Mouse (Mus musculus) embryonic facial prominence, embryonic 15.5 days (tissue): ENCODE measurements around the gene Hdac5. TPM values are rescaled to one million over a fixed set of nuclear protein-coding genes. Genes with fewer than 3 reads are reported as not detected.

ENCODE experiments used
- ATAC-seq: fragments of 200-750 bp; cut with Nextera tagmentation; 2 replicates; pipeline ENCODE4 v1.8.0; 2017; ENCODE audit warnings: low read depth, moderate TSS enrichment; ENCODE audit not compliant: insufficient number of reproducible peaks, low FRiP score, low TSS enrichment
- H3K27ac ChIP-seq: fragments of 300-500 bp; sonication (generic); replicated peaks from 2 replicates; pipeline ENCODE4 v1.5.1; 2015; ENCODE audit warnings: mild to moderate bottlenecking, inconsistent platforms
- H3K27me3 ChIP-seq: fragments of 300-500 bp; sonication (generic); 2 replicates; pipeline ENCODE4 v1.6.1; 2015; ENCODE audit warnings: inconsistent platforms
- H3K36me3 ChIP-seq: fragments of 300-500 bp; sonication (generic); 2 replicates; pipeline ENCODE4 v1.6.1; 2015; ENCODE audit warnings: mild to moderate bottlenecking, inconsistent platforms
- H3K4me1 ChIP-seq: fragments of 300-500 bp; sonication (generic); 2 replicates; pipeline ENCODE4 v1.6.1; 2015; ENCODE audit warnings: inconsistent platforms
- H3K4me2 ChIP-seq: fragments of 300-500 bp; sonication (generic); replicated peaks from 2 replicates; pipeline ENCODE4 v1.6.1; 2015; ENCODE audit warnings: mild to moderate bottlenecking, inconsistent platforms
- H3K4me3 ChIP-seq: fragments of 300-500 bp; sonication (generic); replicated peaks from 2 replicates; pipeline ENCODE4 v1.5.1; 2015; ENCODE audit warnings: mild to moderate bottlenecking, inconsistent platforms
- H3K9ac ChIP-seq: fragments of 300-500 bp; sonication (generic); 2 replicates; pipeline ENCODE4 v1.6.1; 2015; ENCODE audit warnings: inconsistent platforms
- H3K9me3 ChIP-seq: fragments of 300-500 bp; sonication (generic); replicated peaks from 2 replicates; pipeline ENCODE4 v1.6.1; 2016; ENCODE audit warnings: inconsistent platforms
- WGBS: fragments of 180-500 bp; shearing (Covaris S2); methylation state at CpG from one replicate; pipeline ENCODE4 v1.1.7; 2015; 5-methylcytosine and 5-hydroxymethylcytosine counted together
- polyA plus RNA-seq: library from polyadenylated mRNA; unstranded; fragments of >200 nt; fragmentation: Nextera tagmentation; extraction: Ambion mirVana; gene quantifications from 2 replicates; pipeline ENCODE4 v1.2.1, GENCODE M21; 2015

Gene Hdac5
- polyA plus RNA-seq, 1 experiment from 2014 or later: 106 TPM

- ATAC-seq: no peak
- Histone ChIP-seq H3K9me3 (no peaks in the 10 kb centered on the region), H3K4me2 (no peak overlapping the region), H3K36me3 (no peaks in the 10 kb centered on the region), H3K4me1 (no peaks in the 10 kb centered on the region), H3K27ac (no peak overlapping the region), H3K4me3 (no peak overlapping the region), H3K9ac (no peak overlapping the region), H3K27me3 (no peaks in the 10 kb centered on the region)
- 57% methylated on average over 2 of the region's 2 CpGs for WGBS
These were observed 6.1 kb upstream of the Hdac5 start for GRCm38 (mm10) chr11:102236022-102236421.

- no peaks in the 10 kb centered on the region for H3K9me3 ChIP-seq
- no peaks in the 10 kb centered on the region for H3K27me3 ChIP-seq
- peak overlapping the region; percentile 90 for H3K9ac ChIP-seq
- peak overlapping the region; percentile 74 for H3K4me2 ChIP-seq
- no peaks in the 10 kb centered on the region for H3K36me3 ChIP-seq
- peaks cover 50% of the 10 kb centered on the region for H3K4me1 ChIP-seq
- peak overlapping the region; percentile 92 for H3K27ac ChIP-seq
- ATAC-seq: peak; percentile 40
- WGBS: 1% methylated on average over 44 of the region's 47 CpGs
- peak overlapping the region; percentile 89 for H3K4me3 ChIP-seq
These were observed 524 bp downstream of the Hdac5 start for GRCm38 (mm10) chr11:102229331-102229953.

- peaks cover 57% of the 10 kb centered on the region for H3K4me1 ChIP-seq
These were observed 1.2 kb downstream of the Hdac5 start for GRCm38 (mm10) chr11:102228646-102229268.

DNA sequence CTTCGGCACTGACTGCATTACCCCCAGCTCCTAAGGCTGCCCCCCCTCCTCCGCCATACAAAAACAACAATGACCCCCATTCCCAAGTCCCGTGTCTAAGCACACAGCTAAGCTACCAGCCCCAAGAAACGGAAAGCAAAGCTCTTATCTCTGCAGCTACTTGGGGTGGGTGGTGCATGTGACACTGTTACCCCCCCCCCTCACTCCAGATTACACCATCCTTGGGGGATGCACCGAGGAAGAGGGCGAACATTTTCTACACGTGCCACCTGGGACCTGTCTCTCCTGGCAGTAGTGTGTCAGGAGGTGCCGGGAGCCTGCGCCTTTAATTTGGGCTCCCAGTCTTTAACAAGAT, 1.8 kb downstream of the Hdac5 start:
- Histone ChIP-seq H3K36me3 (peaks cover 4% of the 10 kb centered on the region; the same call in 1 of the 2 replicates), H3K4me1 (peaks cover 63% of the 10 kb centered on the region), H3K4me2 (peak overlapping the region; percentile 74), H3K9ac (peak overlapping the region; percentile 90; the same call in 1 of the 2 replicates), H3K27me3 (no peaks in the 10 kb centered on the region), H3K27ac (peak overlapping the region; percentile 92), H3K9me3 (no peaks in the 10 kb centered on the region), H3K4me3 (peak overlapping the region; percentile 89)
- no peak for ATAC-seq
- WGBS: 25% methylated on average over 9 of the region's 9 CpGs

More at GRCm38 (mm10) chr11:102228646-102229268, 1.2 kb downstream of the Hdac5 start:
- Histone ChIP-seq H3K9ac (peak overlapping the region; percentile 90), H3K9me3 (no peaks in the 10 kb centered on the region), H3K27me3 (no peaks in the 10 kb centered on the region), H3K4me3 (peak overlapping the region; percentile 89), H3K27ac (peak overlapping the region; percentile 92; the same call in 1 of the 2 replicates), H3K36me3 (peaks cover 4% of the 10 kb centered on the region; the same call in 1 of the 2 replicates), H3K4me2 (peak overlapping the region; percentile 74)
- ATAC-seq: no peak
- 16% methylated on average over 7 of the region's 7 CpGs for WGBS

GRCm38 (mm10) chr11:102227270-102228190, 2.4 kb downstream of the Hdac5 start:
- peak overlapping the region; percentile 74 for H3K4me2 ChIP-seq
- no peak for ATAC-seq

GRCm38 (mm10) chr11:102226067-102226978, 3.6 kb downstream of the Hdac5 start:
- peaks cover 5% of the 10 kb centered on the region; the same call in 1 of the 2 replicates for H3K36me3 ChIP-seq
- H3K4me1 ChIP-seq: peaks cover 81% of the 10 kb centered on the region
- no peak for ATAC-seq
- no peaks in the 10 kb centered on the region for H3K27me3 ChIP-seq
- 73% methylated on average over 12 of the region's 12 CpGs for WGBS
- peak overlapping the region; percentile 92; the same call in 1 of the 2 replicates for H3K27ac ChIP-seq
- H3K9ac ChIP-seq: no peak overlapping the region
- H3K4me2 ChIP-seq: peak overlapping the region; percentile 74
- 0 out of 2 replicates have a peak overlapping the region, but pooled peaks have one; percentile 89 for H3K4me3 ChIP-seq
- no peaks in the 10 kb centered on the region for H3K9me3 ChIP-seq

More at GRCm38 (mm10) chr11:102227270-102228190, 2.4 kb downstream of the Hdac5 start:
- Histone ChIP-seq H3K27ac (peak overlapping the region; percentile 92), H3K9ac (no peak overlapping the region), H3K27me3 (no peaks in the 10 kb centered on the region), H3K36me3 (peaks cover 4% of the 10 kb centered on the region; the same call in 1 of the 2 replicates), H3K4me3 (peak overlapping the region; percentile 89), H3K9me3 (no peaks in the 10 kb centered on the region), H3K4me1 (peaks cover 69% of the 10 kb centered on the region)
- 17% methylated on average over 12 of the region's 12 CpGs for WGBS

DNA sequence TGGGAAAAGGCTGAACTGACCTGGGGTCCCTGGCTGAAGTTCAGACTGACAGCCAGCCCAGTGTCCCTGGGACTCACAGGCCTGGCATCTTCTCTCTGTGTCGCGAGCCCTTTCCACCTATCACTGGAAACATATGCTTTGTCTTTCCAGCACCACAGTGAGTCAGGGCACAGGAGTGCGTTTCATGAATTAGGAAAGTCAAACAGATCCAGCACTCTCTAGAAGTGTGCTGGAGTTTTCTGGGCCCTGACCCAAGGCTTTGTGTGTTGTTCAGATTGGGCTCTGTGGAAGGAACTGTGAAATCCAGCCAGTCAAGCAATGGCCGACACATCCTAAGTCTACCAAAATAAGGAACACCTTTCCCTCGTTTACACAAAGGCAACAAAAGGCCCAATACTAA, 4.7 kb downstream of the Hdac5 start:
- WGBS: 50% methylated on average over 5 of the region's 5 CpGs
- no peak overlapping the region for H3K27ac ChIP-seq
- ATAC-seq: no peak

GRCm38 (mm10) chr11:102224686-102225085, 5.3 kb downstream of the Hdac5 start:
- Histone ChIP-seq H3K9me3 (no peaks in the 10 kb centered on the region), H3K4me2 (peak overlapping the region; percentile 29), H3K36me3 (peaks cover 13% of the 10 kb centered on the region; the same call in 1 of the 2 replicates), H3K4me1 (peaks cover 98% of the 10 kb centered on the region), H3K27ac (no peak overlapping the region), H3K4me3 (peak overlapping the region; percentile 7; the same call in 1 of the 2 replicates), H3K9ac (no peak overlapping the region), H3K27me3 (no peaks in the 10 kb centered on the region)
- 17% methylated on average over 22 of the region's 22 CpGs for WGBS
- no peak for ATAC-seq

More for the DNA sequence above, 4.7 kb downstream of the Hdac5 start:
- H3K4me2 ChIP-seq: peak overlapping the region; percentile 29; the same call in 1 of the 2 replicates
- peaks cover 92% of the 10 kb centered on the region for H3K4me1 ChIP-seq
- H3K9ac ChIP-seq: no peak overlapping the region
- H3K9me3 ChIP-seq: no peaks in the 10 kb centered on the region
- no peak overlapping the region for H3K4me3 ChIP-seq
- peaks cover 13% of the 10 kb centered on the region; the same call in 1 of the 2 replicates for H3K36me3 ChIP-seq
- no peaks in the 10 kb centered on the region for H3K27me3 ChIP-seq

- H3K36me3 ChIP-seq: peaks cover 13% of the 10 kb centered on the region; the same call in 1 of the 2 replicates
- ATAC-seq: no peak
- no peak overlapping the region for H3K27ac ChIP-seq
- no peak overlapping the region for H3K4me3 ChIP-seq
- 33% methylated on average over 6 of the region's 6 CpGs for WGBS
- H3K27me3 ChIP-seq: no peaks in the 10 kb centered on the region
- no peak overlapping the region for H3K4me2 ChIP-seq
- no peak overlapping the region for H3K9ac ChIP-seq
- H3K9me3 ChIP-seq: no peaks in the 10 kb centered on the region
- peaks cover 100% of the 10 kb centered on the region for H3K4me1 ChIP-seq
These were observed 6.8 kb downstream of the Hdac5 start for GRCm38 (mm10) chr11:102223166-102223565.

- H3K4me1 ChIP-seq: peaks cover 100% of the 10 kb centered on the region
- H3K9me3 ChIP-seq: no peaks in the 10 kb centered on the region
- 0 out of 2 replicates have a peak overlapping the region, but pooled peaks have one; percentile 88 for H3K27ac ChIP-seq
- H3K36me3 ChIP-seq: peaks cover 13% of the 10 kb centered on the region; the same call in 1 of the 2 replicates
- no peak for ATAC-seq
- WGBS: 68% methylated on average over 8 of the region's 8 CpGs
- no peak overlapping the region for H3K4me2 ChIP-seq
- H3K9ac ChIP-seq: no peak overlapping the region
- H3K27me3 ChIP-seq: no peaks in the 10 kb centered on the region
- no peak overlapping the region for H3K4me3 ChIP-seq
These were observed 8.0 kb downstream of the Hdac5 start for GRCm38 (mm10) chr11:102221954-102222351.
